Mouse (Mus musculus) embryonic facial prominence, embryonic 11.5 days (tissue): ENCODE measurements at regions not wholly inside any gene's neighbourhood (a gene's known extent, or its start where the extent isn't known, plus 50 kb on each side); places are given as distances from the start of the nearest gene placed in this dataset.

Source experiments
- ATAC-seq: fragments of 200-750 bp; cut with Nextera tagmentation; replicated peaks from 2 replicates; pipeline ENCODE4 v1.8.0; 2017; ENCODE audit warnings: low read depth; ENCODE audit not compliant: insufficient number of reproducible peaks, low FRiP score, low TSS enrichment
- DNase-seq: peaks from one replicate; pipeline ENCODE4 v3.0.0-alpha.2; 2015; ENCODE audit warnings: low spot score
- H3K27ac ChIP-seq: fragments of 300-500 bp; sonication (generic); replicated peaks from 2 replicates; pipeline ENCODE4 v1.5.1; 2014; ENCODE audit warnings: mild to moderate bottlenecking, low read depth, low read length, control low read depth
- H3K27me3 ChIP-seq: fragments of 300-500 bp; sonication (generic); 2 replicates; pipeline ENCODE4 v1.6.1; 2014; ENCODE audit warnings: mild to moderate bottlenecking, low read length, moderate library complexity, mixed read lengths; ENCODE audit not compliant: control insufficient read depth, insufficient read depth
- H3K36me3 ChIP-seq: fragments of 300-500 bp; sonication (generic); replicated peaks from 2 replicates; pipeline ENCODE4 v1.6.1; 2014; ENCODE audit warnings: low read depth, mild to moderate bottlenecking, low read length, moderate library complexity, mixed read lengths; ENCODE audit not compliant: control insufficient read depth, insufficient read depth
- H3K4me1 ChIP-seq: fragments of 300-500 bp; sonication (generic); 2 replicates; pipeline ENCODE4 v1.6.1; 2014; ENCODE audit warnings: low read length, mixed read lengths; ENCODE audit not compliant: control insufficient read depth, insufficient read depth
- H3K4me2 ChIP-seq: fragments of 300-500 bp; sonication (generic); 2 replicates; pipeline ENCODE4 v1.6.1; 2014; ENCODE audit warnings: low read depth, mild to moderate bottlenecking, control low read depth, low read length, moderate library complexity
- H3K4me3 ChIP-seq: fragments of 300-500 bp; sonication (generic); 2 replicates; pipeline ENCODE4 v1.5.1; 2014; ENCODE audit warnings: low read depth, low read length, control low read depth
- H3K9ac ChIP-seq: fragments of 300-500 bp; sonication (generic); replicated peaks from 2 replicates; pipeline ENCODE4 v1.6.1; 2014; ENCODE audit warnings: mild to moderate bottlenecking, control low read depth, low read length
- H3K9me3 ChIP-seq: fragments of 300-500 bp; sonication (generic); replicated peaks from 2 replicates; pipeline ENCODE4 v1.6.1; 2016; ENCODE audit warnings: mild to moderate bottlenecking, low read length, inconsistent platforms, mixed read lengths; ENCODE audit not compliant: control insufficient read depth
- WGBS: fragments of 180-500 bp; shearing (Covaris S2); extraction: QIAGEN DNeasy Blood & Tissue Kit; methylation state at CpG from one replicate; pipeline ENCODE4 v1.1.7; 2014; 5-methylcytosine and 5-hydroxymethylcytosine counted together

GRCm38 (mm10) chr7:117971176-117971575 lies 144.8 kb downstream of the Rps15a start:
- ATAC-seq (no peak), DNase-seq (no peak)
- 26% methylated on average over 1 of the region's 1 CpGs for WGBS
- no peaks in the 10 kb centered on the region for H3K27me3 ChIP-seq
- no peak overlapping the region for H3K27ac ChIP-seq
- H3K4me1 ChIP-seq = no peaks in the 10 kb centered on the region
- H3K4me2 ChIP-seq = no peak overlapping the region
- H3K9me3 ChIP-seq = no peaks in the 10 kb centered on the region
- no peaks in the 10 kb centered on the region for H3K36me3 ChIP-seq
- no peak overlapping the region for H3K4me3 ChIP-seq
- no peak overlapping the region for H3K9ac ChIP-seq

- Histone ChIP-seq H3K9me3 (no peaks in the 10 kb centered on the region), H3K27me3 (no peaks in the 10 kb centered on the region), H3K27ac (no peak overlapping the region), H3K4me2 (no peak overlapping the region), H3K4me1 (no peaks in the 10 kb centered on the region), H3K4me3 (no peak overlapping the region), H3K9ac (no peak overlapping the region), H3K36me3 (no peaks in the 10 kb centered on the region)
- ATAC-seq = no peak
- 89% methylated on average over 3 of the region's 3 CpGs for WGBS
- DNase-seq = no peak
Measured at GRCm38 (mm10) chr7:117943435-117943834, 172.6 kb downstream of the Rps15a start.

- Histone ChIP-seq H3K4me2 (no peak overlapping the region), H3K27ac (no peak overlapping the region)
- WGBS = 53% methylated on average over 7 of the region's 7 CpGs
Measured at GRCm38 (mm10) chr7:117939618-117940017, 176.4 kb downstream of the Rps15a start.

GRCm38 (mm10) chr7:117934908-117935307 lies 181.1 kb downstream of the Rps15a start:
- Histone ChIP-seq H3K4me2 (no peak overlapping the region), H3K9me3 (no peaks in the 10 kb centered on the region), H3K4me3 (no peak overlapping the region), H3K9ac (no peak overlapping the region), H3K27ac (no peak overlapping the region), H3K27me3 (no peaks in the 10 kb centered on the region), H3K4me1 (no peaks in the 10 kb centered on the region), H3K36me3 (no peaks in the 10 kb centered on the region)
- ATAC-seq = no peak
- 75% methylated on average over 3 of the region's 3 CpGs for WGBS
- no peak for DNase-seq

More at GRCm38 (mm10) chr7:117939618-117940017, 176.4 kb downstream of the Rps15a start:
- H3K4me1 ChIP-seq = no peaks in the 10 kb centered on the region
- H3K27me3 ChIP-seq = no peaks in the 10 kb centered on the region
- ATAC-seq (no peak), DNase-seq (no peak)
- H3K4me3 ChIP-seq = no peak overlapping the region
- no peaks in the 10 kb centered on the region for H3K36me3 ChIP-seq
- no peaks in the 10 kb centered on the region for H3K9me3 ChIP-seq
- no peak overlapping the region for H3K9ac ChIP-seq

- H3K9me3 ChIP-seq = no peaks in the 10 kb centered on the region
- ATAC-seq = no peak
- no peaks in the 10 kb centered on the region for H3K36me3 ChIP-seq
- 75% methylated on average over 12 of the region's 12 CpGs for WGBS
- H3K9ac ChIP-seq = no peak overlapping the region
- H3K4me3 ChIP-seq = no peak overlapping the region
- no peak for DNase-seq
- H3K4me1 ChIP-seq = no peaks in the 10 kb centered on the region
- no peaks in the 10 kb centered on the region for H3K27me3 ChIP-seq
- H3K4me2 ChIP-seq = no peak overlapping the region
- no peak overlapping the region for H3K27ac ChIP-seq
Measured at GRCm38 (mm10) chr7:117931234-117931895, 184.6 kb downstream of the Rps15a start.

- Histone ChIP-seq H3K27me3 (no peaks in the 10 kb centered on the region), H3K4me2 (no peak overlapping the region), H3K9ac (no peak overlapping the region), H3K36me3 (no peaks in the 10 kb centered on the region), H3K9me3 (no peaks in the 10 kb centered on the region), H3K4me1 (no peaks in the 10 kb centered on the region), H3K4me3 (no peak overlapping the region), H3K27ac (no peak overlapping the region)
- 76% methylated on average over 9 of the region's 9 CpGs for WGBS
- DNase-seq = no peak
- no peak for ATAC-seq
Measured at GRCm38 (mm10) chr7:117930392-117930791, 185.6 kb downstream of the Rps15a start.

GRCm38 (mm10) chr7:117926396-117926795 lies 189.6 kb downstream of the Rps15a start:
- H3K27ac ChIP-seq = no peak overlapping the region
- no peak overlapping the region for H3K4me3 ChIP-seq
- DNase-seq = peak; percentile 54
- H3K9ac ChIP-seq = no peak overlapping the region
- ATAC-seq = no peak
- no peaks in the 10 kb centered on the region for H3K9me3 ChIP-seq
- no peak overlapping the region for H3K4me2 ChIP-seq
- no peaks in the 10 kb centered on the region for H3K4me1 ChIP-seq
- no peaks in the 10 kb centered on the region for H3K27me3 ChIP-seq
- 14% methylated on average over 1 of the region's 1 CpGs for WGBS
- no peaks in the 10 kb centered on the region for H3K36me3 ChIP-seq

GRCm38 (mm10) chr7:117922270-117922669 lies 193.7 kb downstream of the Rps15a start:
- H3K4me3 ChIP-seq = no peak overlapping the region
- H3K9ac ChIP-seq = no peak overlapping the region
- ATAC-seq (no peak), DNase-seq (no peak)
- H3K27me3 ChIP-seq = no peaks in the 10 kb centered on the region
- no peak overlapping the region for H3K27ac ChIP-seq
- no peaks in the 10 kb centered on the region for H3K4me1 ChIP-seq
- H3K4me2 ChIP-seq = no peak overlapping the region
- no peaks in the 10 kb centered on the region for H3K36me3 ChIP-seq
- H3K9me3 ChIP-seq = no peaks in the 10 kb centered on the region
